ENCODE assay signal across 21 mouse cellular contexts in genomic region chr15:101712720-101713119, GRCm38 (mm10). TPM values are rescaled to one million over a fixed set of nuclear protein-coding genes. Genes with fewer than 3 reads are reported as not detected.
DNase-seq lines count a peak whose midpoint lies in the region; ATAC-seq lines count a peak whose summit lies in the region.
"Had no signal": no experiment of that assay in that cellular context is flagged by ENCODE, and none has a peak within 500 bp of the region (broad histone marks: within the 10 kb centered on the region; RNA-seq: fewer than 3 reads in every experiment).

Krt5 (minus strand) TSS chr15:101712898.

- H3K4me2 ChIP-seq in lung, embryonic 15.5 days, result no peak within 1 kb of the TSS
- peak within 1 kb of the TSS; percentile 28 for H3K4me2 ChIP-seq in embryonic facial prominence, embryonic 14.5 days (ENCODE audit: low read depth, low read length)
- no peak within 1 kb of the TSS for H3K4me2 ChIP-seq in stomach, embryonic 15.5 days
- H3K4me2 ChIP-seq: forebrain, embryonic 15.5 days; heart, embryonic 13.5 days; neural tube, embryonic 15.5 days had no signal

- H3K4me3 ChIP-seq in lung, embryonic 15.5 days, result no peak within 1 kb of the TSS
- peak within 1 kb of the TSS; percentile 32 for H3K4me3 ChIP-seq in embryonic facial prominence, embryonic 14.5 days (ENCODE audit: low read depth, low read length)
- no peak within 1 kb of the TSS for H3K4me3 ChIP-seq in limb, embryonic 10.5 days
- H3K4me3 ChIP-seq in stomach, embryonic 15.5 days (replicated peaks), result peak within 1 kb of the TSS; percentile 28
- H3K4me3 ChIP-seq: forebrain, embryonic 15.5 days; heart, embryonic 13.5 days; midbrain, embryonic 10.5 days; neural tube, embryonic 15.5 days had no signal

- no peaks in the 10 kb centered on the region for H3K27me3 ChIP-seq in lung, embryonic 15.5 days
- H3K27me3 ChIP-seq in embryonic facial prominence, embryonic 14.5 days (replicated peaks; ENCODE audit: control insufficient read depth, insufficient read depth, low read length), result no peaks in the 10 kb centered on the region
- H3K27me3 ChIP-seq in limb, embryonic 10.5 days (ENCODE audit: low read depth, poor library complexity, severe bottlenecking), result peaks cover 3% of the 10 kb centered on the region; the same call in 1 of the 2 replicates
- no peaks in the 10 kb centered on the region for H3K27me3 ChIP-seq in stomach, embryonic 15.5 days (replicated peaks)
- H3K27me3 ChIP-seq: forebrain, embryonic 15.5 days; neural tube, embryonic 15.5 days; Patski had no signal

- H3K4me1 ChIP-seq in lung, embryonic 15.5 days, result no peaks in the 10 kb centered on the region
- H3K4me1 ChIP-seq in embryonic facial prominence, embryonic 14.5 days (ENCODE audit: control insufficient read depth, insufficient read depth, low read length), result peaks cover 8% of the 10 kb centered on the region; the same call in 1 of the 2 replicates
- peaks cover 8% of the 10 kb centered on the region for H3K4me1 ChIP-seq in limb, embryonic 10.5 days
- H3K4me1 ChIP-seq in stomach, embryonic 15.5 days, result peaks cover under 1% of the 10 kb centered on the region; the same call in 1 of the 2 replicates
- H3K4me1 ChIP-seq: forebrain, embryonic 15.5 days; heart, embryonic 13.5 days; midbrain, embryonic 10.5 days; neural tube, embryonic 15.5 days had no signal

- ATAC-seq in lung, embryonic 15.5 days (ENCODE audit: borderline replicate concordance, extremely low read depth, low FRiP score, low TSS enrichment), result no peak
- ATAC-seq in embryonic facial prominence, embryonic 14.5 days (ENCODE audit: low read depth), result peak; percentile 19
- ATAC-seq in stomach, embryonic 15.5 days (ENCODE audit: insufficient read depth, low FRiP score, low read depth), result no peak; the same call in 1 of the 2 replicates
- ATAC-seq: activated CD4-positive, CD25-positive, alpha-beta regulatory T cell, adult 4 months; forebrain, embryonic 15.5 days; inflammation-experienced regulatory T-cells, adult 6 months; Patski had no signal

- WGBS in lung, embryonic 15.5 days, result 41% methylated on average over 13 of the region's 13 CpGs
- 67% methylated on average over 11 of the region's 13 CpGs for WGBS in embryonic facial prominence, embryonic 14.5 days
- WGBS in limb, embryonic 10.5 days, result 68% methylated on average over 13 of the region's 13 CpGs
- WGBS in stomach, embryonic 15.5 days, result 57% methylated on average over 13 of the region's 13 CpGs

- no peaks in the 10 kb centered on the region for H3K36me3 ChIP-seq in lung, embryonic 15.5 days
- H3K36me3 ChIP-seq in embryonic facial prominence, embryonic 14.5 days (ENCODE audit: control insufficient read depth, insufficient read depth, low read length), result no peaks in the 10 kb centered on the region
- no peaks in the 10 kb centered on the region for H3K36me3 ChIP-seq in limb, embryonic 10.5 days
- H3K36me3 ChIP-seq in stomach, embryonic 15.5 days, result no peaks in the 10 kb centered on the region
- H3K36me3 ChIP-seq: forebrain, embryonic 15.5 days; heart, embryonic 13.5 days; midbrain, embryonic 10.5 days; neural tube, embryonic 15.5 days had no signal

- no peak for DNase-seq in lung, postnatal 36 days
- peak; percentile 60 for DNase-seq in embryonic facial prominence, embryonic 14.5 days (ENCODE audit: low spot score)
- no peak for DNase-seq in limb, embryonic 10.5 days (ENCODE audit: low spot score)
- DNase-seq in testis, postnatal 10 days (ENCODE audit: low spot score), result no peak
- no peak for DNase-seq in lung, postnatal 10 days
- DNase-seq in right cerebral cortex, postnatal 25 days, result no peak
- DNase-seq: adrenal gland, postnatal 14 days; cerebellum, adult 18-20 months; heart, postnatal 4 days; kidney, adult 9 months; spleen, adult 18-20 months had no signal

- no peak within 1 kb of the TSS for H3K9ac ChIP-seq in lung, embryonic 15.5 days
- peak within 1 kb of the TSS; percentile 49; the same call in 1 of the 2 replicates for H3K9ac ChIP-seq in embryonic facial prominence, embryonic 14.5 days (ENCODE audit: low read depth, low read length)
- H3K9ac ChIP-seq in stomach, embryonic 15.5 days, result no peak within 1 kb of the TSS
- H3K9ac ChIP-seq: forebrain, embryonic 15.5 days; heart, embryonic 13.5 days; liver, embryonic 14.5 days; neural tube, embryonic 15.5 days had no signal

- H3K27ac ChIP-seq in lung, embryonic 15.5 days, result no peak within 1 kb of the TSS
- peak within 1 kb of the TSS; percentile 58 for H3K27ac ChIP-seq in embryonic facial prominence, embryonic 14.5 days (replicated peaks; ENCODE audit: low read depth, low read length)
- H3K27ac ChIP-seq in limb, embryonic 10.5 days, result no peak within 1 kb of the TSS; the same call in 1 of the 2 replicates
- H3K27ac ChIP-seq in stomach, embryonic 15.5 days, result peak within 1 kb of the TSS; percentile 63
- H3K27ac ChIP-seq: forebrain, embryonic 15.5 days; heart, embryonic 13.5 days; liver, embryonic 14.5 days; midbrain, embryonic 10.5 days; neural tube, embryonic 15.5 days had no signal

- no peaks in the 10 kb centered on the region for H3K9me3 ChIP-seq in lung, embryonic 15.5 days
- no peaks in the 10 kb centered on the region for H3K9me3 ChIP-seq in embryonic facial prominence, embryonic 14.5 days (ENCODE audit: control insufficient read depth, low read length)
- H3K9me3 ChIP-seq in limb, embryonic 10.5 days (replicated peaks), result no peaks in the 10 kb centered on the region
- H3K9me3 ChIP-seq in stomach, embryonic 15.5 days, result no peaks in the 10 kb centered on the region
- H3K9me3 ChIP-seq: forebrain, embryonic 15.5 days; heart, embryonic 13.5 days; midbrain, embryonic 10.5 days; neural tube, embryonic 15.5 days had no signal

RNA-seq across cellular contexts. Expression of gene Krt5, which starts in this region (rescaled TPM):
- 4.7 and 11.1 TPM in 2 replicates for polyA plus RNA-seq in lung, embryonic 15.5 days (2015; fragmentation: Nextera tagmentation; extraction: Ambion mirVana)
- polyA plus RNA-seq in embryonic facial prominence, embryonic 14.5 days (2014; fragmentation: Nextera tagmentation; extraction: Ambion mirVana), result 142 and 153 TPM in 2 replicates
- polyA plus RNA-seq in limb, embryonic 10.5 days (2016; fragmentation: Nextera tagmentation; extraction: Ambion mirVana), result 19.1 and 40.4 TPM in 2 replicates
- 187 and 301 TPM in 2 replicates for polyA plus RNA-seq in stomach, embryonic 15.5 days (2015; fragmentation: Nextera tagmentation; extraction: Ambion mirVana)
- polyA plus RNA-seq: activated CD4-positive, CD25-positive, alpha-beta regulatory T cell, adult 4 months; inflammation-experienced regulatory T-cells, adult 6 months had no signal

Comparison
In these comparisons a context has a peak if more than half of its experiments do, and no peak if none do; other contexts are left out.
1. H3K27ac ChIP-seq: peak in embryonic facial prominence, embryonic 14.5 days (single experiment) and stomach, embryonic 15.5 days (single experiment); none in lung, embryonic 15.5 days (single experiment) and limb, embryonic 10.5 days (single experiment).
2. H3K4me3 ChIP-seq: peak in embryonic facial prominence, embryonic 14.5 days (single experiment) and stomach, embryonic 15.5 days (single experiment); none in lung, embryonic 15.5 days (single experiment) and limb, embryonic 10.5 days (single experiment).